Mouse (Mus musculus) heart, embryonic 10.5 days (tissue): ENCODE measurements around the gene Dlat. TPM values are rescaled to one million over a fixed set of nuclear protein-coding genes. Genes with fewer than 3 reads are reported as not detected.
"Not testable (repeated sequence)": the region's sequence is repeated elsewhere in the genome, so short reads cannot be mapped to it uniquely, and the experiment has no call there.

Experiments
- DNase-seq: peaks from one replicate; pipeline ENCODE4 v3.0.0-alpha.2; 2017; ENCODE audit warnings: low spot score
- H3K27ac ChIP-seq: fragments of 300-500 bp; sonication (generic); 2 replicates; pipeline ENCODE4 v1.5.1; 2016; ENCODE audit warnings: mild to moderate bottlenecking
- H3K27me3 ChIP-seq: fragments of 300-500 bp; sonication (generic); 2 replicates; pipeline ENCODE4 v1.6.1; 2016; ENCODE audit warnings: mild to moderate bottlenecking; ENCODE audit not compliant: poor library complexity, insufficient read depth, severe bottlenecking
- H3K36me3 ChIP-seq: fragments of 300-500 bp; sonication (generic); 2 replicates; pipeline ENCODE4 v1.6.1; 2016; ENCODE audit warnings: mild to moderate bottlenecking, moderate library complexity
- H3K4me1 ChIP-seq: fragments of 300-500 bp; sonication (generic); 2 replicates; pipeline ENCODE4 v1.6.1; 2016; ENCODE audit warnings: mild to moderate bottlenecking
- H3K4me3 ChIP-seq: fragments of 300-500 bp; sonication (generic); 2 replicates; pipeline ENCODE4 v1.5.1; 2016; ENCODE audit warnings: mild to moderate bottlenecking, moderate library complexity
- H3K9me3 ChIP-seq: fragments of 300-500 bp; sonication (generic); 2 replicates; pipeline ENCODE4 v1.6.1; 2016; ENCODE audit warnings: mild to moderate bottlenecking, moderate library complexity
- WGBS: fragments of 180-500 bp; shearing (Covaris S2); methylation state at CpG from one replicate; pipeline ENCODE4 v1.1.7; 2016; 5-methylcytosine and 5-hydroxymethylcytosine counted together
- polyA plus RNA-seq: library from polyadenylated mRNA; unstranded; fragments of >200 nt; fragmentation: Nextera tagmentation; extraction: Ambion mirVana; gene quantifications from 2 replicates; pipeline ENCODE4 v1.2.1, GENCODE M21; 2016

Gene Dlat
- polyA plus RNA-seq, 1 experiment from 2014 or later: 105 TPM

DNA sequence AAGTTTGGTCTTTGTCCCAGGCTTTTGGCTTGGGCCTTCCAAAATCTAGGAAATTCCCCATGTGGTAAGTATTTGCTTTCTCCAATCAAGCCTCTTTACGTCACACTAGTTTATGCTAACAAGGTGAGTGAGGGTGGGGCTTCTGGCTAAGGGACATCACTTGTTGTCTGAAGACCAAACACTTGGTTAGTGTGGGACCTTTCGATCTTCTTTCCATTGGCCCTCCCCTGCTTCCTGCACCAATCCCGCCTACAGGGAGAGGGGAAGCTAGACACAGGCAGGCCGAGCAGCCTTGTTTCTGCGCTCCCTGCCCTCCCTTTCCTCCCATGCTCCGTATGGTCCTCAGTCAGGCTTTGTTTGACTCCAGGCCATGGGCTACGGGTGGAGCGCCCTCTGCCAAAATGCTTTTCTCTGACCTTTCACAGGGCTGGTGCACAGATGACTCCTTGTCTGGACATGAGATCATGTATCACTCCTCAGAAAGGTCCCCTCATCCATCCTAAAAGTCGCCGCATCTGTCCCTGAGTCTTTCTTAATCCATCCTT lies 12.7 kb downstream of the Dlat start:
- Histone ChIP-seq H3K4me3 (no peak overlapping the region), H3K9me3 (no peaks in the 10 kb centered on the region), H3K4me1 (no peaks in the 10 kb centered on the region), H3K36me3 (peaks cover 93% of the 10 kb centered on the region), H3K27ac (no peak overlapping the region), H3K27me3 (no peaks in the 10 kb centered on the region)
- DNase-seq: no peak
- WGBS: 81% methylated on average over 10 of the region's 10 CpGs

DNA sequence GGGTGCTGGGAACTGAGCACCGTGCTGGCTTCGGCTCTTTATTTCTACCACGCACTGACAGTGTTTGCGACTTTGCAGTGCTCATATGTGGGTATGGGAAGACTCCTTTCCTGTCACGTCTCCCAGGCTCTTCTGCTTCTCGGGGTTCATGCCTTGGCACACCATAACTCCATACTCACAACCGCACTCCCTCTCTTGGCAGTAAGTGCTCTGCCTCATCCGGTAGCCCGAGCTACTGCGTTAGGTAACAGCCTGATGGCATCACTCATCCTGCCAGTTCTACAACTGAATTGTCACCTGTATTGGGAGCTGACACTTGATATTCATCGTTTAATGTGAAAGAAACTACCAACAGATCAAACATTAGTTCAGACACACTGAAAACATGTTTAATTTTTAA lies 25.3 kb downstream of the Dlat start:
- WGBS: 93% methylated on average over 11 of the region's 11 CpGs
- no peak for DNase-seq
- Histone ChIP-seq H3K27me3 (no peaks in the 10 kb centered on the region), H3K27ac (no peak overlapping the region), H3K4me1 (no peaks in the 10 kb centered on the region), H3K4me3 (no peak overlapping the region), H3K36me3 (peaks cover 66% of the 10 kb centered on the region), H3K9me3 (no peaks in the 10 kb centered on the region)

DNA sequence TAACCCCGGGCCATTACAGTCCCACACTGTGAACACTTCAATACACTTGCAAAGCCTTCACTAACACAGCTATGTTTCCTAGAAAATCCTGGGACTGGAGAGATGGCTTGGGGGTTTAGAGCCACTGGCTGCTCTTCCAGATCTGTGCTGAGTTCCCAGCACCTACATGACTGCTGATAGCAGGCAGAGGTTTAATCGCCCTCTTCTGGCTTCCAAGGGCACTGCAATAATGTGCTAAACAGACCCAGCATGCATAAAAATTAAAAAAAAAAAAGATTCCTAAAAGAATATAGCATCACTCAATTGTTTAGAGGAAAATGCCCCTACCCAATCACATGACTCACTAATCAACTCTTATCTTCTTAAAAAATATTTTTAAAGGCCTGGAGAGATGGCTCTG lies 26.5 kb downstream of the Dlat start:
- Histone ChIP-seq H3K4me1 (no peaks in the 10 kb centered on the region), H3K27me3 (no peaks in the 10 kb centered on the region), H3K4me3 (no peak overlapping the region), H3K27ac (no peak overlapping the region), H3K36me3 (peaks cover 55% of the 10 kb centered on the region), H3K9me3 (no peaks in the 10 kb centered on the region)
- DNase-seq: no peak
- WGBS: 64% methylated on average over 2 of the region's 2 CpGs

GRCm38 (mm10) chr9:50632016-50632688 lies 27.4 kb downstream of the Dlat start:
- H3K9me3 ChIP-seq: no peaks in the 10 kb centered on the region
- no peak overlapping the region for H3K4me3 ChIP-seq
- 89% methylated on average over 6 of the region's 6 CpGs for WGBS
- DNase-seq: no peak
- peaks cover 46% of the 10 kb centered on the region for H3K36me3 ChIP-seq
- no peaks in the 10 kb centered on the region for H3K4me1 ChIP-seq
- no peak overlapping the region for H3K27ac ChIP-seq
- H3K27me3 ChIP-seq: no peaks in the 10 kb centered on the region

DNA sequence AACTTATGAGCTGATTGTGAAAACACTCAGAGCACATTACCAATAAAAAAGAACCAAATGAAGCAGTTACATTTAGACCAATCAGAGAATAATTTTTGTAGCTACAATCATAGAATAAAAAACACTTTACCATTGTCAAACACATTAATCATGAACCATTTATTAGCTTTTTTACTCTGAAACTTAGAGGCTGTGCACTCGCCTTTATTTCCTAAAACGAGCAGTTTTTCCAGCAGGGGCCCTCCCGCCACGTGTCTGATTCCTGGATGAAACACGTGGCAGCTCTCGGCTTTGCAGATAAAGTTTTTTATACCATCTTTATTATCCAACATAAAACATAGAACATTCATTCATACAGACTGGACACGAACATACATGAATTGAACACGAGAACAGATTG lies 28.7 kb downstream of the Dlat start:
- peaks cover 33% of the 10 kb centered on the region for H3K36me3 ChIP-seq
- not testable (repeated sequence) for H3K4me3 ChIP-seq, H3K27ac ChIP-seq, H3K4me1 ChIP-seq, H3K9me3 ChIP-seq, DNase-seq, H3K27me3 ChIP-seq
- 88% methylated on average over 6 of the region's 8 CpGs for WGBS

- peak overlapping the region; percentile 91 for H3K4me3 ChIP-seq
- peaks cover 23% of the 10 kb centered on the region for H3K36me3 ChIP-seq
- H3K27me3 ChIP-seq: no peaks in the 10 kb centered on the region
- DNase-seq: no peak
- H3K9me3 ChIP-seq: no peaks in the 10 kb centered on the region
- peaks cover 10% of the 10 kb centered on the region for H3K4me1 ChIP-seq
- no peak overlapping the region for H3K27ac ChIP-seq
- WGBS: 62% methylated on average over 9 of the region's 9 CpGs
Measured at GRCm38 (mm10) chr9:50617794-50618330, 41.7 kb downstream of the Dlat start.

- no peaks in the 10 kb centered on the region for H3K27me3 ChIP-seq
- H3K9me3 ChIP-seq: no peaks in the 10 kb centered on the region
- peak within 1 kb of the TSS; percentile 91 for H3K4me3 ChIP-seq
- peaks cover 10% of the 10 kb centered on the region for H3K4me1 ChIP-seq
- peak; percentile 94 for DNase-seq
- H3K36me3 ChIP-seq: peaks cover 32% of the 10 kb centered on the region
- peak within 1 kb of the TSS; percentile 94 for H3K27ac ChIP-seq
- WGBS: under 1% methylated on average over 81 of the region's 81 CpGs
Measured at GRCm38 (mm10) chr9:50616766-50617603, 42.6 kb downstream of the Dlat start, which contains the start of the genes Pih1d2 and Nkapd1. TSS of gene Pih1d2 (plus strand) at chr9:50617321. TSS of gene Nkapd1 (minus strand) at chr9:50617464.

- H3K27ac ChIP-seq: peak overlapping the region; percentile 94; the same call in 1 of the 2 replicates
- WGBS: 42% methylated on average over 11 of the region's 11 CpGs
- H3K4me3 ChIP-seq: peak overlapping the region; percentile 91
- DNase-seq: no peak
- no peaks in the 10 kb centered on the region for H3K27me3 ChIP-seq
- no peaks in the 10 kb centered on the region for H3K9me3 ChIP-seq
- H3K4me1 ChIP-seq: peaks cover 10% of the 10 kb centered on the region
- peaks cover 39% of the 10 kb centered on the region for H3K36me3 ChIP-seq
Measured at GRCm38 (mm10) chr9:50616161-50616560, 43.4 kb downstream of the Dlat start.

DNA sequence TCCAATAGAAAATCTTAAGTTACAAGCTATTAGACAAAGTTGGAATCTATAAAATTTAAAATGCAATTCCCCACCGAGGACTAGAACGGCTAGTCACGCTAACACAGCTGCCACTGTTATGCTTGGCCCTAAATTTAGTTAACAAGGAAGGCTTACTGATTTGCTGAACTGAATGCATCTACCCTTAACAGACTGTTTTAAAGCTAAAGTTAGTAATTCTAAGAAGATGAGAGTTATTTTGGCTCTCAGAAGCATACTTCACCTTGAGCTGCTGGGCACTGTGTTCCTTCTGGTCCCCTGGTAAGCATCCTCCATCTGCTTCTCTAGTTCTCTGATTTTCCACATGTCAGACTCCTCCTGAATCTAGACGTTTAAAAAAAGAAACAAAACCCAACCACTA lies 47.5 kb downstream of the Dlat start:
- Histone ChIP-seq H3K9me3 (no peaks in the 10 kb centered on the region), H3K36me3 (peaks cover 78% of the 10 kb centered on the region), H3K4me1 (peaks cover 8% of the 10 kb centered on the region), H3K27me3 (no peaks in the 10 kb centered on the region), H3K4me3 (no peak overlapping the region), H3K27ac (no peak overlapping the region)
- whole genome bisulfite sequencing: 88% methylated on average over 4 of the region's 4 CpGs
- DNase-seq: no peak

DNA sequence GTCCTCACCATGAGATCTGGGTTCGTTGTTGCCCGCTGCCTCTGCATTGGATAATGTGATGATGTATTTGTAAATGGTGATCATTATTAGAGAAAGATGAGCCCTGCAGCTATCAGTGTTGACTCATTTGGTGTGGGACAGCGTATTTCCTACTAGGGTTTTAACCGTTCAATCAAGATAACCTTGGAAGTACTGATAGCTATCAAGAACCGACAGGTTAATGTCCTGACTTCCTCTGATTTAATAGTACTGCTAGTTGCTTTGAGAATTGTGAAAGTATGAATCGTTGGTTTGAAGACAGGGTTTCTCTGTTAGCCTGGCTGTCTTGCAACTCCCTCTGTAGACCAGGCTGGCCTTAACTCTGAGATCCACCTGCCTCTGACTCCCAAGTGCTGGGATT lies 55.2 kb downstream of the Dlat start:
- DNase-seq: no peak
- H3K4me3 ChIP-seq: peak overlapping the region; percentile 68
- peak overlapping the region; percentile 89 for H3K27ac ChIP-seq
- no peaks in the 10 kb centered on the region for H3K9me3 ChIP-seq
- WGBS: 4% methylated on average over 6 of the region's 6 CpGs
- H3K4me1 ChIP-seq: peaks cover 25% of the 10 kb centered on the region
- H3K36me3 ChIP-seq: peaks cover 51% of the 10 kb centered on the region
- H3K27me3 ChIP-seq: no peaks in the 10 kb centered on the region

- Histone ChIP-seq H3K9me3 (no peaks in the 10 kb centered on the region), H3K4me3 (peak overlapping the region; percentile 68), H3K27me3 (no peaks in the 10 kb centered on the region), H3K4me1 (peaks cover 25% of the 10 kb centered on the region), H3K36me3 (peaks cover 51% of the 10 kb centered on the region), H3K27ac (peak overlapping the region; percentile 89)
- under 1% methylated on average over 24 of the region's 24 CpGs for WGBS
- DNase-seq: no peak
Measured at GRCm38 (mm10) chr9:50603998-50604324, 55.6 kb downstream of the Dlat start.

GRCm38 (mm10) chr9:50603189-50603997 lies 56.2 kb downstream of the Dlat start, which contains the start of the genes Sdhd and Timm8b:
TSS of gene Sdhd (minus strand) at chr9:50603812.
TSS of gene Timm8b (plus strand) at chr9:50603910.
- under 1% methylated on average over 48 of the region's 48 CpGs for WGBS
- Histone ChIP-seq H3K36me3 (peaks cover 52% of the 10 kb centered on the region), H3K27me3 (no peaks in the 10 kb centered on the region), H3K4me3 (peak within 1 kb of the TSS; percentile 68), H3K4me1 (peaks cover 25% of the 10 kb centered on the region), H3K9me3 (no peaks in the 10 kb centered on the region), H3K27ac (peak within 1 kb of the TSS; percentile 89)
- DNase-seq: peak; percentile 98
